Mouse (Mus musculus): Measurements from ENCODE around the gene Nxn. TPM values are rescaled to one million over a fixed set of nuclear protein-coding genes. Genes with fewer than 3 reads are reported as not detected.

Nxn gene
- total and polyA plus RNA-seq, 2 experiments from 2014 or later: 12.7 to 22.1 TPM

DNA sequence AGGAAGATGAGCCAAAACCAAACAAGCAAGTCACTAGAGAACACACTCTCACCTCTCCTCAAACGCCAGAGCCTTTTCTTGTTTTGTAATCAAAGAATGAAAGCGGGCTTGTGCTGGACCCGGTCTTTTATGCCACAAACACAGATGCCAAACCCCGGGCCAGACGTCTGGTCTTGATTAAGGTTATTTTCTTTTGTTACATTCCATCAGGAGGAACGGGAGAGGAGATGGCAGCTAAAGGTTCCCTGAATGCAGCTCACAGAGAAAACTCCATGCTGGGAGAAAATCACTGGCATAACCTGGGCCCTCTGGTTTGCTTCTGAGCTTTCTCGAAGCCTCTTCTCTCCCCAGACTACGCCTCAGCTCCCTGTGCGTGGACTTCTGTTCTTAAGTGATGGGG is 55.9 kb downstream of the Nxn start:
- no peak overlapping the region for H3K9ac ChIP-seq
- no peaks in the 10 kb centered on the region for H3K27me3 ChIP-seq (ENCODE audit: insufficient read depth, low read length)
- no peak for ATAC-seq
- no peak overlapping the region for H3K4me3 ChIP-seq (ENCODE audit: low read depth, low read length)
- H3K36me3 ChIP-seq (ENCODE audit: insufficient read depth): no peaks in the 10 kb centered on the region
- H3K27ac ChIP-seq (ENCODE audit: low read depth, low read length): no peak overlapping the region
- no peak overlapping the region for H3K4me2 ChIP-seq (ENCODE audit: low read depth)
- WGBS: 35% methylated on average over 9 of the region's 9 CpGs
- no peaks in the 10 kb centered on the region for H3K4me1 ChIP-seq (ENCODE audit: insufficient read depth)
- TF ChIP-seq CTCF (IDR thresholded peaks at IDR 0.05; ENCODE audit: low read depth): no peak
- no peaks in the 10 kb centered on the region for H3K9me3 ChIP-seq (ENCODE audit: low read length)
- DNase-seq: no peak

DNA sequence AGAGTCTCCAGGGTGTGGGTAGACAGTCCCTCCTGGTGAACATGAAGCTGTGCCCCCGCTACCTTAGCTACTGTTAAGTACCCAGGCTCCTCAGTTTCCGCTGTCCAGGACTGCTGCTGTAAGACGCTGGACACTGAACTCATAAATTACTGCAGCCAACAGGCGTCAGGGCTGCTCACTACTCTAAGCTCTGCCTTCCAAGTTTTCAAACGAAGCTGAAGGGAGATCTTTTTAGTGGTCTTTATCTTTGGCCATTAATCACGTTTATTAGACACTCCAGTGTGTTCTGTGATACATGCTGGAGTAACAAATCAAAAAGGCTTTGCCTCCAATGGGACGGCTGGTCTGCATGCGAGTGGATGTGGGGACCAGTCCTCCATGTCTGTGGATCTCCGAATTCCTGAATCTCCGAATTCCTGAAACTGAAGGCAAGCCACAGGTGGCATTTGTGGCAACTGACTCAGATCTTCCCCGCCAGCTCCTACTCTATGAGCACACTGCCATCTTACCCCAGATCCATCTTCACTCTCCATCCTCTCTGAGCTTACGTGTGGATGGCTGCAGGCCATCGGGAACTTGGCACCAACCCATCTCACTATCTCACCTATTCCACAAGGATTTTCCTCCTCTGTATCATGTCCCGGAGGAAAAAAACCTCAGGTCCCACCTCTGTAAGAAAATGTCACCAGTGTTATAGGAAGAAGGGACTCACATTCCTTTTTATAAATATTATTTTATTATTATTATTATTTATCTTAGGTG is 56.9 kb downstream of the Nxn start:
- H3K4me2 ChIP-seq (ENCODE audit: low read depth): no peak overlapping the region
- H3K4me3 ChIP-seq (ENCODE audit: low read depth, low read length): no peak overlapping the region
- H3K36me3 ChIP-seq (ENCODE audit: insufficient read depth): no peaks in the 10 kb centered on the region
- DNase-seq: no peak
- H3K27me3 ChIP-seq (ENCODE audit: insufficient read depth, low read length): no peaks in the 10 kb centered on the region
- no peak overlapping the region for H3K9ac ChIP-seq
- H3K4me1 ChIP-seq (ENCODE audit: insufficient read depth): no peaks in the 10 kb centered on the region
- no peak for TF ChIP-seq CTCF (IDR thresholded peaks at IDR 0.05; ENCODE audit: low read depth)
- 72% methylated on average over 14 of the region's 14 CpGs for WGBS
- H3K27ac ChIP-seq (ENCODE audit: low read depth, low read length): no peak overlapping the region
- H3K9me3 ChIP-seq (ENCODE audit: low read length): no peaks in the 10 kb centered on the region
- no peak for ATAC-seq

GRCm38 (mm10) chr11:76341163-76341562 is 57.8 kb downstream of the Nxn start:
- peak; percentile 22 for DNase-seq
- WGBS: 37% methylated on average over 14 of the region's 14 CpGs

GRCm38 (mm10) chr11:76339830-76340229 is 59.1 kb downstream of the Nxn start:
- 68% methylated on average over 5 of the region's 5 CpGs for WGBS
- no peaks in the 10 kb centered on the region for H3K9me3 ChIP-seq (ENCODE audit: low read length)
- no peaks in the 10 kb centered on the region for H3K27me3 ChIP-seq (ENCODE audit: insufficient read depth, low read length)
- no peaks in the 10 kb centered on the region for H3K36me3 ChIP-seq (ENCODE audit: insufficient read depth)
- ATAC-seq (no peak), DNase-seq (no peak)
- 0 out of 2 replicates have a peak, but pooled peaks cover under 1% of the 10 kb centered on the region for H3K4me1 ChIP-seq (ENCODE audit: insufficient read depth)
- H3K4me3 ChIP-seq (ENCODE audit: low read depth, low read length): no peak overlapping the region
- no peak overlapping the region for H3K4me2 ChIP-seq (ENCODE audit: low read depth)
- no peak for TF ChIP-seq CTCF (IDR thresholded peaks at IDR 0.05; ENCODE audit: low read depth)
- no peak overlapping the region for H3K27ac ChIP-seq (ENCODE audit: low read depth, low read length)
- H3K9ac ChIP-seq: no peak overlapping the region

More at GRCm38 (mm10) chr11:76341163-76341562, 57.8 kb downstream of the Nxn start:
- Histone ChIP-seq H3K36me3 (ENCODE audit: insufficient read depth) (no peaks in the 10 kb centered on the region), H3K27ac (ENCODE audit: low read depth, low read length) (no peak overlapping the region), H3K9ac (no peak overlapping the region), H3K4me1 (ENCODE audit: insufficient read depth) (no peaks in the 10 kb centered on the region), H3K27me3 (ENCODE audit: insufficient read depth, low read length) (no peaks in the 10 kb centered on the region), H3K4me3 (ENCODE audit: low read depth, low read length) (no peak overlapping the region), H3K9me3 (ENCODE audit: low read length) (no peaks in the 10 kb centered on the region), H3K4me2 (ENCODE audit: low read depth) (no peak overlapping the region)
- no peak for ATAC-seq
- TF ChIP-seq CTCF (IDR thresholded peaks at IDR 0.05; ENCODE audit: low read depth): no peak

DNA sequence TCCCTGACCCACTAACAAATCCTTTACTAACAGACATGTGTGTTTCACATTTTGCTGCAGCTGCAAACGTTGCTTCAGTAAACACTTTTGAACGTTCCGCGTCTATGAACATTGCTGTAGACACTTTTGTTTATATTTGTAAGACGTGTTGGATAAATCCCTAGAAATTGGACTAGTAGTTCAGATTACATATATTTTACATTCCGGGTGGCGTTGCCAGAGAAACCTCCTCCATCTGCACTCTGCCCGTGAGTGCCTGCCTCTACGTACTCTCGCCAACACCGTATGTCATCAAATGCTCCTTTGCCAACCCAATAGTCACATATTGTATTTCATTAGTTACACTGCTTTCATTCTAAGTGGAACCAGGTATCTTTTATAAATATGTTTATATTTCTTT is 59.8 kb downstream of the Nxn start:
- H3K27me3 ChIP-seq (ENCODE audit: insufficient read depth, low read length): no peaks in the 10 kb centered on the region
- H3K9me3 ChIP-seq (ENCODE audit: low read length): no peaks in the 10 kb centered on the region
- H3K27ac ChIP-seq (ENCODE audit: low read depth, low read length): no peak overlapping the region
- H3K4me2 ChIP-seq (ENCODE audit: low read depth): no peak overlapping the region
- 0 out of 2 replicates have a peak, but pooled peaks cover 3% of the 10 kb centered on the region for H3K4me1 ChIP-seq (ENCODE audit: insufficient read depth)
- H3K36me3 ChIP-seq (ENCODE audit: insufficient read depth): no peaks in the 10 kb centered on the region
- no peak overlapping the region for H3K9ac ChIP-seq
- no peak for TF ChIP-seq CTCF (IDR thresholded peaks at IDR 0.05; ENCODE audit: low read depth)
- no peak overlapping the region for H3K4me3 ChIP-seq (ENCODE audit: low read depth, low read length)
- DNase-seq (peak; percentile 38), ATAC-seq (no peak)
- 45% methylated on average over 11 of the region's 11 CpGs for WGBS

DNA sequence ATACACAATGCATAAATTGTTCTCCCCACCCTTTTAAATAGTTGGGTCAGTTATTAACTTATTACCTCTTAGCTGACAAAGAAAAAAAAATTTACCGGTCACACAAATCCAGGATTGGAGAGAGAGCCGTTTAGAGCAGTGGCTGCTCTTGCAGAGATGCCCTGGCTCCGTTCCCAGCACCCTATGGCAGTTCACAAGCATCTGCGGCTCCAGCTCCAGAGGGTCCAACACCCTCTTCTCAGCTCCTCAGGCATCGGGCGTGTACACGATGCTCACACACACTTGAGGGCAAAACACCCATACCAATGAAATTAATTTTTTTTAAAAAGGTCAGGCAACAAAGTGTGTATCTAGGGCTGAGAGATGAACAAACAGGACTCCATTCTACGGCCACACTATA is 60.3 kb downstream of the Nxn start:
- ATAC-seq (no peak), DNase-seq (no peak)
- H3K36me3 ChIP-seq (ENCODE audit: insufficient read depth): no peaks in the 10 kb centered on the region
- H3K27me3 ChIP-seq (ENCODE audit: insufficient read depth, low read length): no peaks in the 10 kb centered on the region
- no peaks in the 10 kb centered on the region for H3K9me3 ChIP-seq (ENCODE audit: low read length)
- no peak overlapping the region for H3K4me3 ChIP-seq (ENCODE audit: low read depth, low read length)
- WGBS: 62% methylated on average over 8 of the region's 8 CpGs
- 0 out of 2 replicates have a peak, but pooled peaks cover 3% of the 10 kb centered on the region for H3K4me1 ChIP-seq (ENCODE audit: insufficient read depth)
- no peak overlapping the region for H3K9ac ChIP-seq
- H3K27ac ChIP-seq (ENCODE audit: low read depth, low read length): no peak overlapping the region
- TF ChIP-seq CTCF (IDR thresholded peaks at IDR 0.05; ENCODE audit: low read depth): no peak
- no peak overlapping the region for H3K4me2 ChIP-seq (ENCODE audit: low read depth)

- Histone ChIP-seq H3K4me3 (ENCODE audit: low read depth, low read length) (no peak overlapping the region), H3K4me2 (ENCODE audit: low read depth) (no peak overlapping the region), H3K9ac (no peak overlapping the region), H3K27ac (ENCODE audit: low read depth, low read length) (no peak overlapping the region), H3K27me3 (ENCODE audit: insufficient read depth, low read length) (no peaks in the 10 kb centered on the region), H3K36me3 (ENCODE audit: insufficient read depth) (no peaks in the 10 kb centered on the region), H3K4me1 (ENCODE audit: insufficient read depth) (0 out of 2 replicates have a peak, but pooled peaks cover 3% of the 10 kb centered on the region), H3K9me3 (ENCODE audit: low read length) (no peaks in the 10 kb centered on the region)
- ATAC-seq (no peak), DNase-seq (no peak)
- TF ChIP-seq CTCF (IDR thresholded peaks at IDR 0.05; ENCODE audit: low read depth): no peak
- 8% methylated on average over 7 of the region's 7 CpGs for WGBS
Observed at GRCm38 (mm10) chr11:76337764-76338163, 61.2 kb downstream of the Nxn start.

Measured in forebrain, postnatal 0 days (tissue).